Mouse (Mus musculus) limb, embryonic 14.5 days (tissue): ENCODE data around the gene Rbfox3. TPM values are rescaled to one million over a fixed set of nuclear protein-coding genes. Genes with fewer than 3 reads are reported as not detected.

ENCODE experiments used
- ATAC-seq: fragments of 200-750 bp; cut with Nextera tagmentation; 2 replicates; pipeline ENCODE4 v1.8.0; 2017; ENCODE audit warnings: low read depth, moderate number of reproducible peaks, moderate TSS enrichment; ENCODE audit not compliant: low FRiP score
- DNase-seq: peaks from one replicate; pipeline ENCODE4 v3.0.0-alpha.2; 2015; ENCODE audit warnings: low spot score
- H3K27ac ChIP-seq: fragments of 300-500 bp; sonication (generic); replicated peaks from 2 replicates; pipeline ENCODE4 v1.5.1; 2014; ENCODE audit warnings: low read depth, mild to moderate bottlenecking, low read length, moderate library complexity, mixed read lengths
- H3K27me3 ChIP-seq: fragments of 300-500 bp; sonication (generic); 2 replicates; pipeline ENCODE4 v1.6.1; 2014; ENCODE audit warnings: low read length, mixed read lengths; ENCODE audit not compliant: control insufficient read depth, insufficient read depth
- H3K36me3 ChIP-seq: fragments of 300-500 bp; sonication (generic); 2 replicates; pipeline ENCODE4 v1.6.1; 2014; ENCODE audit warnings: mild to moderate bottlenecking, low read length, moderate library complexity, mixed read lengths; ENCODE audit not compliant: control insufficient read depth, insufficient read depth
- H3K4me1 ChIP-seq: fragments of 300-500 bp; sonication (generic); 2 replicates; pipeline ENCODE4 v1.6.1; 2014; ENCODE audit warnings: antibody characterized with exemption, low read length, mixed read lengths; ENCODE audit not compliant: control insufficient read depth, insufficient read depth
- H3K4me2 ChIP-seq: fragments of 300-500 bp; sonication (generic); replicated peaks from 2 replicates; pipeline ENCODE4 v1.6.1; 2014; ENCODE audit warnings: low read depth, mild to moderate bottlenecking, low read length, moderate library complexity; ENCODE audit not compliant: severe bottlenecking
- H3K4me3 ChIP-seq: fragments of 300-500 bp; sonication (generic); replicated peaks from 2 replicates; pipeline ENCODE4 v1.5.1; 2014; ENCODE audit warnings: low read length
- H3K9ac ChIP-seq: fragments of 300-500 bp; sonication (generic); 2 replicates; pipeline ENCODE4 v1.6.1; 2014; ENCODE audit warnings: mild to moderate bottlenecking, low read depth, low read length, moderate library complexity; ENCODE audit not compliant: severe bottlenecking
- H3K9me3 ChIP-seq: fragments of 300-500 bp; sonication (generic); 2 replicates; pipeline ENCODE4 v1.6.1; 2016; ENCODE audit warnings: low read length; ENCODE audit not compliant: control insufficient read depth
- POLR2A ChIP-seq: fragments of 200-500 bp; IDR thresholded peaks from 2 replicates; pipeline ENCODE4 v1.8.0; 2012; ENCODE audit warnings: inconsistent platforms, mild to moderate bottlenecking, moderate library complexity, borderline replicate concordance; ENCODE audit not compliant: insufficient read depth, insufficient read length; ENCODE audit errors: extremely low read depth
- WGBS: fragments of 180-500 bp; shearing (Covaris S2); extraction: QIAGEN DNeasy Blood & Tissue Kit; methylation state at CpG from one replicate; pipeline ENCODE4 v1.1.7; 2014; 5-methylcytosine and 5-hydroxymethylcytosine counted together
- polyA plus RNA-seq, 2 experiments: library from polyadenylated mRNA; depleted of rRNA in 1 of 2; stranded (reverse) in 1 of 2; unstranded in 1 of 2; fragments of >200 nt; fragmentation: Nextera tagmentation in 1 of 2; extraction: Ambion mirVana in 1 of 2; gene quantifications; 2 replicates each; pipeline versions ENCODE4 v1.2.1 to v1.2.3; 2012 to 2014

Gene Rbfox3
- polyA plus RNA-seq, 2 experiments: 0.43 to 0.44 TPM

DNA sequence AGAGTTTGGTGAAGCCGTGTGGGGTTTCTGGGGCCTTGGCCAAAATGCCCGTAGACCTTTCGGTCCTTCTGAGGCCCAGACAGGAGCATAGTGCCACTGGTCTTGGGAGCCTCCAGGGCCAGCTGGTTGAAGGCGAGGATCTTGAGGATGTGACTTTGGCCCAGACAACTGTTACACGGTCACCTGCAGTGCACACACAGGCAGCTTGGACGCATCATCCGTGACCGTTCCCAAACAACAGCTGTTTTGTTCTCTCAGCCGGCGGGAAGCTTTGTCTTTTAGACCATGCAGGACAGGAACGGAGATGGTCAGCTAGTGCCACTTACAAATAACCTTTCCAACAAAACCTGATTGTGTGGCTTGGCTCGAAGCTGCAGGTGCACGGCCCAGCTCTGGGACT, 439.7 kb downstream of the Rbfox3 start:
- Histone ChIP-seq H3K9ac (no peak overlapping the region), H3K27me3 (no peaks in the 10 kb centered on the region), H3K27ac (no peak overlapping the region), H3K4me2 (no peak overlapping the region), H3K4me1 (no peaks in the 10 kb centered on the region), H3K36me3 (no peaks in the 10 kb centered on the region), H3K9me3 (no peaks in the 10 kb centered on the region), H3K4me3 (no peak overlapping the region)
- no peak for ATAC-seq
- 80% methylated on average over 13 of the region's 13 CpGs for WGBS
- TF ChIP-seq POLR2A: no peak
- DNase-seq: no peak

DNA sequence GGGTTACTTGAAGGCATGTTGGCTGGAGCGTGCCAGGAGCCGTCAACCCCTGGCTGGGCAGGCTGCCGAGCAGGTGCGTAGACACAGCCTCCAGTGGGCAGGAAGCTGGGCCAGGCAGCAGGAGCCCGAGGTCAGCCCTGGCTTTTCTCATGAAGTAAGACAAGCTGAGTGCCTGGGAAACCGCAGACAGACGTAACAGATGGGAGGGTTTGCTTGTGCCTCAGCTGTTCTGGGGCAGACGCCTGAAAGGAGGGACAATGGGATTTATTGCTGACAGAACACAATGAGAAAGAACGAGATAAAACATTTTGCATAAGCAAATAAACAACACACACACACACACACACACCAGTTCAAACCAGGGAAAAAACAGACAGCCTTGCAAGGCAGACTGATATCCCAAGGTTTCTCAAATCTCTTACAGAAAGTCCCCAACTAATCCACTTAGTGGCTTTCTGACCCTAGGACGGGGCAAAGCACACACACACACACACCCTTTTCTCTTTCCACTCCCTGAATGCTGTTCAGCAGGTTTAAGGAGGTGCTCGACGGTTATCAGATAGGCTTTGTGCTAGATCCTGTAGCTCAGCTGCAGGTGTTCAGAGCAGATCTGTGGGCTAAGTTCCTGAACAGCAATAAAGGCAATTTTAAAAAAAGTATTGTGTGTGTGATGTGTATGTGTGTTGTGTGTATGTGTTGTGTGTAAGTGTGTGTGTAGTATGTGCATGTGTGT, 441.0 kb downstream of the Rbfox3 start:
- no peak overlapping the region for H3K27ac ChIP-seq
- H3K4me1 ChIP-seq: no peaks in the 10 kb centered on the region
- H3K9ac ChIP-seq: no peak overlapping the region
- no peaks in the 10 kb centered on the region for H3K9me3 ChIP-seq
- H3K4me2 ChIP-seq: no peak overlapping the region
- DNase-seq (peak; percentile 54), ATAC-seq (peak; percentile 72)
- 23% methylated on average over 12 of the region's 12 CpGs for WGBS
- H3K27me3 ChIP-seq: no peaks in the 10 kb centered on the region
- no peak for TF ChIP-seq POLR2A
- H3K4me3 ChIP-seq: no peak overlapping the region
- no peaks in the 10 kb centered on the region for H3K36me3 ChIP-seq

DNA sequence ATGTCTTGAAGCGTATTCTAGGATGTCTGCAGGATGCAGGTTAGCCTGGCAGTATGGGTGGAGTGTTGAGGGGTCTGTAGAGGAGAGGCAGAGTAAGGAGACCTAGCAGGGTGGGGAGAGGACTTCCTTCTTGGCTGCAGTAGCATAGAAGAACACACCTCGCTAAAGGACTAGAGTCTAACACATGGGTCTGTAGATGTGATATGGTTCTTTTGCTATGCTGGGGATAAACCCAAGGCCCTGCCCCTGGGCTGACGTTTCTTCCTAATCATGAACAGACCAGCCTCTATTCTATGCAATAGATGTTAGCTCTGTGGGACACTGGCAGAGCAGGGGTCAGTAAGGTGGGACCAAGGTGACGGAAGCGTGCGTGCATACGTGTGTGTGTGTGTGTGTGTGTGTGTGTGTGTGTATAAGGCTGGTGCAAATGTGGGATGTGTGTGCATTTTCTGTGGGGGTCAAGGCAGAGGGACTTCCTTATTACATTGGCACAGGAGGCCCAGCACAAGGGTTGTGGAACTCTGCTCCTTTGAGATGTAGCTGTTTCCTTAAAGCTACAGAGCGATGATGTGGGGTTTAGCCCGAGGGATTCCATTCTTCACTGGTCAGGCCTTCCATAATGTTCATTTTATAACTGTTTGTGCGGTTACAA, 441.8 kb downstream of the Rbfox3 start:
- H3K27ac ChIP-seq: no peak overlapping the region
- ATAC-seq: no peak

DNA sequence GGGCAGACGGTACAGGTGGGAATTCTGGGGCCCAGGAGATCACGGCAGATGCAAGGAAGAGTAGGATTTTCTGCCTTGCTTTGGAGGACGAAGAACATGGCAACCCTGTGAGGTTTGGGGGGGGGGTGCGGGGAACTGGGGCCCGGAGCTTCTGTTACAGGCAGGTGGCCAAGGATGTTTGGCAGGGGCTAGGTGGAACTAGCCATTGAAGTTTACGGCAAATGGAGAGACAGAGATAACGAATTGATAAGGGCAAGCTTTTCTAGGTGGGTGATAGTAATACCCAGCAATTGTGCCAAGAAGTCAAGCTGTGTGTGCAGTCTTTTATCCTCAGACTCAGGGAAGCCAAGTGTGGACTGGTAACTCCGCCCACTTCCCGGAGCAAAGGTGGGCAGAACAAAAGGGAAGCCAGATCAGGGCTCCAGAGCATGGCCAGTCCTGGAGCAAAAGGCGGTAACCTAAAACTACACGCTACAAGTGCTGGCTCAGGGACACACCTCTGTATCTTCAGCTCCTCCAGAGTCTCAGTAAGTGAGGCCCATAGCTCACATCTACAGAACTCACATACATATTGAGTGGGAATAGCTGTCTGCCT, 443.9 kb downstream of the Rbfox3 start:
- no peak for DNase-seq

More for the DNA sequence above, 441.8 kb downstream of the Rbfox3 start:
- no peak for TF ChIP-seq POLR2A
- no peaks in the 10 kb centered on the region for H3K9me3 ChIP-seq
- no peak overlapping the region for H3K9ac ChIP-seq
- no peaks in the 10 kb centered on the region for H3K36me3 ChIP-seq
- no peaks in the 10 kb centered on the region for H3K4me1 ChIP-seq
- H3K4me2 ChIP-seq: no peak overlapping the region
- WGBS: 82% methylated on average over 10 of the region's 10 CpGs
- H3K4me3 ChIP-seq: no peak overlapping the region
- H3K27me3 ChIP-seq: no peaks in the 10 kb centered on the region
- no peak for DNase-seq

DNA sequence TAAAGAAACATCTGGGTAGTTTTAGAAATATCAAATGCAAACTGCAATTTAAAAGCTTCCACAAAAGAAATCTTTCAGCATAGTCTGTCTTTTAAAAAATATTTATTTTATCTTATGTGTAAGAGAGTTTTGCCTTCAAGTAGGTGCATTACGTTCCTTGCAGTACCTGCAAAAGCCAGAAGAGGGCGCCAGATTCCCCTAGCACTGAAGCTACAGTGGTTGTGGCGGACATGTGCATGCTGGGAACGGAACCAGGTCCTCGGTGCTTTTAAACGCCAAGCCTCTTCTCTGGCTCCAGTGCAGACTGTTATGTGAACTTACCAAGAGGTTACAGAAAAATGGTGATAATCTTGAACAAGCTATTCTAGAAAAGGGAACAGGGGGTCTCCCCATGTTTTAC, 451.1 kb downstream of the Rbfox3 start:
- Histone ChIP-seq H3K36me3 (no peaks in the 10 kb centered on the region), H3K27ac (no peak overlapping the region), H3K4me3 (no peak overlapping the region), H3K9ac (no peak overlapping the region), H3K27me3 (no peaks in the 10 kb centered on the region), H3K9me3 (no peaks in the 10 kb centered on the region), H3K4me2 (no peak overlapping the region), H3K4me1 (no peaks in the 10 kb centered on the region; the same call in 1 of the 2 replicates)
- WGBS: 68% methylated on average over 6 of the region's 6 CpGs
- TF ChIP-seq POLR2A: no peak
- DNase-seq (no peak), ATAC-seq (no peak)

More for the DNA sequence above, 443.9 kb downstream of the Rbfox3 start:
- no peaks in the 10 kb centered on the region; the same call in 1 of the 2 replicates for H3K4me1 ChIP-seq
- no peaks in the 10 kb centered on the region for H3K36me3 ChIP-seq
- no peaks in the 10 kb centered on the region for H3K9me3 ChIP-seq
- H3K9ac ChIP-seq: no peak overlapping the region
- no peak for TF ChIP-seq POLR2A
- ATAC-seq: no peak
- no peak overlapping the region for H3K27ac ChIP-seq
- H3K4me2 ChIP-seq: no peak overlapping the region
- 71% methylated on average over 11 of the region's 11 CpGs for WGBS
- H3K27me3 ChIP-seq: no peaks in the 10 kb centered on the region
- no peak overlapping the region for H3K4me3 ChIP-seq
